Mouse (Mus musculus): Measurements from ENCODE around the gene Scaf1.

DNA sequence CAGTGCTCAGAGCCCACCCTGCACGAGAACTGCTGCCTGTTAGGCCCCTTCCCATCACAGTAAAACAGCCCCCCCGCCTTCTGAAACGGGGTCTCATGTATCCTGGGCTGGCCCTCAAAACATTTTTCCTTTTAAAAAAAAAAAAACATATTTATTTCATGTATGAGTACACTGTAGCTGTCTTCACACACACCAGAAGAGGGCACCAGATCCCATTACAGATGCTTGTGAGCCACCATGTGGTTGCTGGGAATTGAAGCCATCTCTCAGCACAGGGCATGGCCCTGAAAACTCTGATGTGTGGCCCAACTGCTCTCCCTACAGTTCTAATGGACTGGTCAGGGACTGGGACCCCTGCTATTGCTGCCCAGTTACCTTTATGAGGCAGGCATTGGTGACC is 37.9 kb downstream of the Scaf1 start:
- TF ChIP-seq POLR2A (IDR thresholded peaks at IDR 0.05; ENCODE audit: low read depth, low read length) (no peak), CTCF (IDR thresholded peaks at IDR 0.05; ENCODE audit: extremely low read depth, insufficient read length, insufficient replicate concordance, low read depth, low read length) (no peak)
